In genomic region chr8:121934506-121934905, GRCm38 (mm10) we compare ENCODE assay signal across 8 mouse cellular contexts. TPM values are rescaled to one million over a fixed set of nuclear protein-coding genes. Genes with fewer than 3 reads are reported as not detected.
DNase-seq lines count a peak whose midpoint lies in the region; ATAC-seq and TF ChIP-seq lines count a peak whose summit lies in the region.

No protein-coding gene starts in this region.

- peak; percentile 61 to 63 for DNase-seq in cerebellum, postnatal 14 days
- DNase-seq in cerebellum, adult 11-12 months, result no peak
- DNase-seq in thymus, adult 2 months, result peak; percentile 31
- DNase-seq in thymus, postnatal 0 days (ENCODE audit: low spot score), result no peak
- DNase-seq in limb, embryonic 10.5 days (ENCODE audit: low spot score), result peak; percentile 41
- no peak for DNase-seq in layer of hippocampus, adult 9-10 months (ENCODE audit: low spot score)

- H3K27ac ChIP-seq in thymus, adult 2 months (ENCODE audit: control insufficient read depth, insufficient read depth, low read length), result no peak overlapping the region
- H3K27ac ChIP-seq in forebrain, embryonic 12.5 days, result peak overlapping the region; percentile 90
- peak overlapping the region; percentile 47; the same call in 1 of the 2 replicates for H3K27ac ChIP-seq in limb, embryonic 10.5 days
- peak overlapping the region; percentile 89 for H3K27ac ChIP-seq in neural tube, embryonic 13.5 days (replicated peaks)

- no peaks in the 10 kb centered on the region for H3K4me1 ChIP-seq in thymus, adult 2 months (replicated peaks; ENCODE audit: control insufficient read depth, insufficient read depth, low read length)
- H3K4me1 ChIP-seq in forebrain, embryonic 12.5 days, result peaks cover 24% of the 10 kb centered on the region
- H3K4me1 ChIP-seq in limb, embryonic 10.5 days, result peaks cover 7% of the 10 kb centered on the region; the same call in 1 of the 2 replicates
- H3K4me1 ChIP-seq in neural tube, embryonic 13.5 days (replicated peaks), result peaks cover 27% of the 10 kb centered on the region

- no peak for ATAC-seq in forebrain, embryonic 12.5 days (ENCODE audit: low FRiP score)
- ATAC-seq in neural tube, embryonic 13.5 days (ENCODE audit: low read depth), result no peak

- TF ChIP-seq CTCF in thymus, adult 2 months (IDR thresholded peaks at IDR 0.05; ENCODE audit: borderline replicate concordance, control insufficient read depth, extremely low read depth, insufficient read depth, low read length, poor library complexity), result no peak; the same call in 1 of the 2 replicates

- H3K4me2 ChIP-seq in forebrain, embryonic 12.5 days, result no peak overlapping the region
- H3K4me2 ChIP-seq in neural tube, embryonic 13.5 days, result no peak overlapping the region

- H3K36me3 ChIP-seq in thymus, adult 2 months (ENCODE audit: control insufficient read depth, insufficient read depth, low read length), result no peaks in the 10 kb centered on the region
- no peaks in the 10 kb centered on the region for H3K36me3 ChIP-seq in forebrain, embryonic 12.5 days (replicated peaks)
- H3K36me3 ChIP-seq in limb, embryonic 10.5 days, result no peaks in the 10 kb centered on the region
- H3K36me3 ChIP-seq in neural tube, embryonic 13.5 days, result no peaks in the 10 kb centered on the region

- no peak overlapping the region for H3K4me3 ChIP-seq in thymus, adult 2 months (ENCODE audit: control insufficient read depth, insufficient read depth, low read length)
- no peak overlapping the region for H3K4me3 ChIP-seq in forebrain, embryonic 12.5 days (replicated peaks)
- no peak overlapping the region for H3K4me3 ChIP-seq in limb, embryonic 10.5 days
- no peak overlapping the region for H3K4me3 ChIP-seq in neural tube, embryonic 13.5 days

- TF ChIP-seq POLR2A in thymus, adult 2 months (IDR thresholded peaks at IDR 0.05; ENCODE audit: control insufficient read depth, extremely low read depth, insufficient read depth, low read length, poor library complexity), result no peak

- WGBS in thymus, adult 2 months, result 58% methylated on average over 4 of the region's 4 CpGs
- WGBS in forebrain, embryonic 12.5 days, result 40% methylated on average over 4 of the region's 4 CpGs
- 35% methylated on average over 4 of the region's 4 CpGs for WGBS in limb, embryonic 10.5 days
- 40% methylated on average over 4 of the region's 4 CpGs for WGBS in neural tube, embryonic 13.5 days

- H3K9ac ChIP-seq in forebrain, embryonic 12.5 days, result peak overlapping the region; percentile 38; the same call in 1 of the 2 replicates
- 0 out of 2 replicates have a peak overlapping the region, but pooled peaks have one; percentile 26 for H3K9ac ChIP-seq in neural tube, embryonic 13.5 days

- no peaks in the 10 kb centered on the region for H3K9me3 ChIP-seq in forebrain, embryonic 12.5 days
- H3K9me3 ChIP-seq in limb, embryonic 10.5 days (replicated peaks), result no peaks in the 10 kb centered on the region
- no peaks in the 10 kb centered on the region for H3K9me3 ChIP-seq in neural tube, embryonic 13.5 days

- no peaks in the 10 kb centered on the region for H3K27me3 ChIP-seq in thymus, adult 2 months (ENCODE audit: control insufficient read depth, insufficient read depth, low read length)
- no peaks in the 10 kb centered on the region for H3K27me3 ChIP-seq in forebrain, embryonic 12.5 days
- H3K27me3 ChIP-seq in limb, embryonic 10.5 days (ENCODE audit: low read depth, poor library complexity, severe bottlenecking), result no peaks in the 10 kb centered on the region
- no peaks in the 10 kb centered on the region for H3K27me3 ChIP-seq in neural tube, embryonic 13.5 days

RNA-seq across cellular contexts. Expression of gene Car5a, which starts 10.2 kb away (rescaled TPM):
- 0.75 TPM in 1 of 2 replicates, not detected in the other for polyA plus RNA-seq in thymus, adult 2 months (2012; rRNA removed)
- polyA plus RNA-seq in thymus, postnatal 0 days (2015; fragmentation: Nextera tagmentation; extraction: Ambion mirVana), result 0.13 and 0.22 TPM in 2 replicates
- polyA plus RNA-seq in forebrain, embryonic 12.5 days (2016; fragmentation: Nextera tagmentation; extraction: Ambion mirVana), result 0.31 TPM in 1 of 2 replicates, not detected in the other
- 0.20 TPM in 1 of 2 replicates, not detected in the other for polyA plus RNA-seq in limb, embryonic 10.5 days (2016; fragmentation: Nextera tagmentation; extraction: Ambion mirVana)
- polyA plus RNA-seq in neural tube, embryonic 13.5 days (2015; fragmentation: Nextera tagmentation; extraction: Ambion mirVana), result 0.23 and 0.31 TPM in 2 replicates

RNA-seq across cellular contexts. Expression of gene Banp, which starts 15.0 kb away (rescaled TPM):
- polyA plus RNA-seq in thymus, adult 2 months (2012; rRNA removed), result 151 and 153 TPM in 2 replicates
- polyA plus RNA-seq in thymus, postnatal 0 days (2015; fragmentation: Nextera tagmentation; extraction: Ambion mirVana), result 29.4 and 38.9 TPM in 2 replicates
- 49.1 and 65.9 TPM in 2 replicates for polyA plus RNA-seq in forebrain, embryonic 12.5 days (2016; fragmentation: Nextera tagmentation; extraction: Ambion mirVana)
- 55.4 and 60.0 TPM in 2 replicates for polyA plus RNA-seq in limb, embryonic 10.5 days (2016; fragmentation: Nextera tagmentation; extraction: Ambion mirVana)
- polyA plus RNA-seq in neural tube, embryonic 13.5 days (2015; fragmentation: Nextera tagmentation; extraction: Ambion mirVana), result 59.9 and 60.1 TPM in 2 replicates

RNA-seq across cellular contexts. Expression of gene Slc7a5, which starts 27.0 kb away (rescaled TPM):
- polyA plus RNA-seq in thymus, adult 2 months (2012; rRNA removed), result 45.9 and 66.8 TPM in 2 replicates
- 15.0 and 16.7 TPM in 2 replicates for polyA plus RNA-seq in thymus, postnatal 0 days (2015; fragmentation: Nextera tagmentation; extraction: Ambion mirVana)
- 34.7 and 37.6 TPM in 2 replicates for polyA plus RNA-seq in forebrain, embryonic 12.5 days (2016; fragmentation: Nextera tagmentation; extraction: Ambion mirVana)
- polyA plus RNA-seq in limb, embryonic 10.5 days (2016; fragmentation: Nextera tagmentation; extraction: Ambion mirVana), result 16.8 and 19.3 TPM in 2 replicates
- polyA plus RNA-seq in neural tube, embryonic 13.5 days (2015; fragmentation: Nextera tagmentation; extraction: Ambion mirVana), result 38.7 and 38.9 TPM in 2 replicates

Comparison
In these comparisons a context has a peak if more than half of its experiments do, and no peak if none do; other contexts are left out.
1. DNase-seq: peak in cerebellum, postnatal 14 days (2 of 2), thymus, adult 2 months (single experiment) and limb, embryonic 10.5 days (single experiment); none in cerebellum, adult 11-12 months (single experiment), thymus, postnatal 0 days (single experiment) and layer of hippocampus, adult 9-10 months (single experiment).